Mouse (Mus musculus) left cerebral cortex, adult 9 months (tissue): Measurements from ENCODE around the gene Med12l.
A peak's percentile ranks its signal among the peaks of the same experiment; 100 is the strongest.

Experiments used
- DNase-seq, 2 experiments: peaks; one replicate each; pipeline ENCODE4 v3.0.0; 2022; ENCODE audit warnings: low spot score in 2 of 2

The Med12l gene

DNA sequence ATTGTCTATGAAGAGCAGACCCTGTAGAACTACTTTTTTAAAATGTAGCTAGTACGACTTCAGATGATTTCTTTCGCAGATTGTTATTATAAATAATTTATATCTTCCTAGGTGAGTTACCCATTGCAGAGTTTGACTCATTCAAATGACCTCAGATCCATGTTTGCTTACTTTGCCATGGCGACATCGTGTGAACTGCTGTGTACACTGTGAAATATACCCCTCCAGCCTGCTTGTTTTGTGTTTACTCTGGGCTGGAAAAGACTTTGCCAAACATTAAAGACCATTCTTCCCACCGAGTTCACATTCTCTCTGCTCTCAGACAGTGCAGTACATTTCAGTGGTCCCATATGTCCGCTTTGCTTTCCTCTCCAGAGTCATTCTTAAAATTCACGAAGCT is 310.5 kb downstream of the Med12l start:
- DNase-seq: no peak

DNA sequence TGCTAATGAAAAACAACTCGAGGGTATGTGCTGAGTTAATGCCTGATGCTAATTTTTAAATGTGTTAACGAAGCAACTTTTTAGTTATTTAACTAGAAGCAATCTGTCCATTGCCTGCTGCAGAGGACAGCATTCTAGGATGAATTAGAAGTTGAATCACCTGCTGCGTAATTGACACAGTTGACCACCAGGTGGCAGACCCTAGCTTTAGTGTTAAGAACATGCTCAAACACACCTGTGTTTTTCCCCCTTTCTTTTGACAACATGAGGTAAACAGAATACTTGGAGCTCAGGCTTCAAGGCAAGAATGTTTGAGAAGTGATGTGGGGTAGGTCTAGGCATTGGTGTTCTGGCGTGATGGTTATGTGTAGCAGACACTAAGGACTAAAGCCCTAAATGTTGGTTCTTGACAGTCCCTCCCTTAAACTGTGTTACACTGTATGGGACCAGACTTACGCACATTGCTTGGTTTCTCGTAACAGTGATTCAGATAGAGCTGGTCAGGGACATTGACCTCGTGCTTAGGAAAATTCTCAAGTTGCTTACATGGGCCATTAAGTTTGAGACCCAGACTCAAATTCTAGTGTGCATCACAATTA is 315.8 kb downstream of the Med12l start:
- DNase-seq: peak in 1 of 2 experiments; percentile 75

DNA sequence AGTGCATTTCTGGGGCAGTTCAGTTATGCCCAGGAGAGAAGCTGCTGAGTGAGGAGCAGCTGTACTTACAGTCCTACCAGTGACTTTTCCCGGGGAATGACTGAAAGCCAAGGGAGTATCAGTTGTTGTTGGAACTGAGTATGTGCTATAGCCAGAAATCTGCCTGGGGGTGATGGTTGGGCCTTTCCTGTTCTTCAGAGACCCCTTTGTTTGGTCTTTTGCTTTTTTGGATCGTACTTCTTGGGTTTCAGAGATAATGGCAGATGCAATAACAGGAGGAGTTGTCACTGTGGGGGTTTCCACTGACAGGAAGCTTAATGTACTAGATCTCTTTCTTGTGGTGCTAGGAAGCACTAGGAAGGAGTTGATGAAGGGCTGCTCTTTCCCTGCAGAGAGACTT is 322.9 kb downstream of the Med12l start:
- no peak for DNase-seq

DNA sequence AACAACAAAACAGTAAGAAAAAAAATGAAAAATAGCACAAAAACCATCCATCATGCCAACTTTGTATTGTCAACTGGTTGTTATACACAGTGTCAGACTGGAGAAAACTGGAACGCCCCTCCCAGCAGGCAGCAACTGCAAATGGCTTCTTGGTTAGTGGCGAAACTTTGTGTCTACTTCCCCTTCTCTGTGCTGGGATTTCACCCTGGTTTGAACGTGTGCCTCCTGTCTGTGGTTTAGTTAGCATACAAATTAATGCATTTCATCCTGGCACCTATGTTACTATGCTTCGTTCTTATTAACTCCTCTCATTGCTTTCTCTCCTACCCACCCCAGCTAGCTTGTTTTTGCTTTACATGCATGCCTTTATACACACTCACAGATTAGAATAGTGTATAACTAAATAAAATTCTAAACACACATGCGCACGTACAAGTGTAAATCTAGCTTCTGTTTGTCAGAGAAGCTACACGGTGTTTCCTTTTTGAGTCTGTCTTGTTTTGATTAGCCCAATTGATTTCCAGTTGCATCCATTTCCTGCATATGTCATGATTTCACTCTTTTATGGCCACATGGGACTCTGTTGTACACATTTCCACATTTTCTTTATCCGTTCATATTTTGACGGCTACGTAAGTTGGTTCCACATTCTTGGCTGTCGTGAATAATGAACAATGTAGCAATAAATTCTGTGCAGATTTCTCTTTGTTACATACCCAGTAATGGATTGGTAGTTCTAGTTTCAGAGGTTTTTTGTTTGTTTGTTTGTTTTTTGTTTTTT is 336.2 kb downstream of the Med12l start:
- no peak for DNase-seq

DNA sequence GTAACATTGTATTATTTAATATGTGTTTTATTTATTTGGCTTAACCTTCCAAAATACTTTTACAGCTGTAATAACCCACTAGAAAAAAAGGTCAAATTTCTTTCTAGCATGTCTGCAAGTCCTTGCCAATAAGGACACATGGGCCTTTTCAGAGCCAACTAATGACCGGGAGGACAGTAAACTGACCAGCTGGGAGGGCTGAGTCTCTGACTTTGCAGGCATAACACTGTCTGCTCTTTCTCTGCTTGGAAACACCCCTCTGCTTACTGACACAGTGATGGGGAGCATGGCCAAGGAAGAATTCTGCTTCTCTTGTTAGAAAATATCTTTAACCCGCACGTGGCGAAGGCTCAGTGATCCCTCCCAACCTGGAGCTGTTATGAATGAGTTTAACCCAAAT is 337.4 kb downstream of the Med12l start:
- DNase-seq: no peak

DNA sequence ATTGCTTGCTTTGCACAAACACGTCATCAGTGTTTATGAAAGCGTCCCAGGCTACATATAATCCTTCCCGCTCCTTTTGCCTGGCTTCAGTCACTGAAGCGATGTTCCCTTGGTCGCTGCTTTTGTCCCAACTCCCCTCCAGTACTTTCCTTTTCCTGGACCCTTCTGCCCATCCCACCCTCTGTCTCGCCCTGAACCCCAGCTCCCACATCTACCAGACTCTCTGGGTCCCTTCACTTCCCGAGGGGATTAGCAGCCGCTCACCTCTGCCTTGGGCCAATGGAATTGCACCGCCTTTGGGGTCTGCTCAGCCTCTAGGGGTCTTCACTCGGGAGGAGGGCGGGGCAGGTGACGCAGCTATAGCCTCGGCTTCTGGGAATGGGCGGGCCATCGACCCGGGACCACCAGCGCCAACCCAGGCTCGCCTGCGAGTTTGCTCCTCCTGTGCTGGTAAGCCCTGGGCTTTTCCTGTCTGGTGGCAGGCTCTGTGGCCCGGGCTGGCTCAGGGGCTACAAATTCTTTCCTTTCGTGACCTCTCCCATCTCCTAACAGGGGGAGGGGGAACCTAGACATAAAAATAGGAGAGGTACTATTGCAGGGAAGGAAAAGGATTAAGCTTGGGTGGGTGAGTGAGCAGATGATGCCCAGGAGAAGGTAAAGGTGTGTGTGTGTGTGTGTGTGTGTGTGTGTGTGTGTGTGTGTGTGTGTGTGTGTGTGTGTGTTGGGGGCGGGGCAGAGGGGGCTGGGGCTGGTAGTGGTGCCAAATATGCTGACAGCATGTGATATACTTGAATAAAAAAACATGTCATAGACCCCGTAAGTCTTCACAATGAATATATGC is 338.7 kb downstream of the Med12l start, which contains the start of gene Igsf10:
Gene Igsf10 (minus strand): TSS at position 330 of the 841 bp plus-strand sequence.
- DNase-seq: peak in 1 of 2 experiments; percentile 13

DNA sequence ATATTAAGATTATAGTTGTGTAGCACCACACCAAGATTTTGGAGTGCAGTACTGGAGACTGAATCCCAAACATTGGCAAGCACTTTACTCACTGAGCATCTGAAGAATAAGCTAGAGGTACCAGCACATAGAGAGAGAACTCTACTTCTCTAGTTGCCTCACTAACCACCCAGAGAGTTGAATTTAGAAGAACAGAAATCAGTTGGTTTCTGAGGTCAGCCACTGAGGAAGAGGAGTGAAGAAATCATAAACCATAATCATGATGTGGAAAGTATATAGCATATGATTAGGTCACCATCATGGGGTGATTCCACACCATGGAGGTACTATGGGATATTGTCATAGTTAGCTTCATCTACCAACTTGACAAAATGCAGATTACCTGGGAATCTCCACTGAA is 346.1 kb downstream of the Med12l start:
- DNase-seq: no peak

DNA sequence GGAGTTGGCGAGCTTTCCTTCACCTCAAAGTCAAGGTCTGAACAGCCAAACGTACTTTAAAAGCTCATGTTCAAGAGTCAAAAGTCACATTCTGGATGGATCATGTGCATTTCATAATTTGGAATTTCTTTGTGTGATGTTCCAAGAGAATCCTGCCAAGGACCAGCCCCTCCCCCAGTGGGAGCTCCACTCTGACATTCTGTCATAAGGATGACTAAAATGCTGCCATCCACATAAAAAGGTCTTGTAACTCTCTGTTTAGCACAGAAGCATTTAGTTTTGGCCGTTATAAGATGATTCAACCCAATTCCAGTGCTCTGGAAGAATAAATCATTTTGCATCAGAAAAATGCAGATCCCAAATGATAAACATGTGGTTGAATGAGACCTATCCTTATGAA is 348.5 kb downstream of the Med12l start:
- no peak for DNase-seq

DNA sequence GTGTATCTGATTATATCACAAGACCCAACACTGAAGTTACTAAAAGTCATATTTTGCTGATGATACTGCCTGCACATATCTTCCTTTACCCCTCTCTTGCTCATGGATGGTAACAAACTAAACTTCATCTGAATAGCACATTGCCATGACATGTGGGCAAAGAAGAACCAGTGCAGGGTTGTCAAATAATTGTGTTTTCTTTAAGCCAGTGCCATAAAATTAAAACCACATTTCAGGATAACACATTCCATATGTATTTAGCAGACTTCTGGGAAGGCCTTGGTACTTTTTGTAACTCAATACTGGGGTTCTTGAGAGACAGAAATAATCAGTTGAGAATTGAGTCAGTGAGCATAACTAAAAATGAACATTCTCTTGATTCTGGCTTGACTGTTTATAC is 354.5 kb downstream of the Med12l start:
- DNase-seq: no peak

DNA sequence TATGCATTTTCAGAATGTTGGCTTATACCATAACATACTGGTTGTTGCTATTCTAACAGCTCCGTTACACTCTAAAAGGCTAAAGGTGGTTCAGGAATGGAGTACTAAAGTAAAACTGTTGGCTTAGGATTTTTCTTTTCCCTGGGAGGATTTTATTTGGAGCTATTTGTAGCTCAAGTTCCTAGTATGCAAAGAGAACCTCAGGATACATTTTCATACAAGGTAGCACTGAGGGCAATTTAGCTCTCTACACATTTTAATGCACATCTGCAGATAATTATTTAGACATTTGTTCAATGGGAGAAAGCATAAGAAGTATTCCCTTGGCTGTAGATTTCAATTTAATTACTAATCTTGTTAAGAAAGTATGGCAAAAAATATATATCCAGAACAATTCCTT is 356.3 kb downstream of the Med12l start:
- no peak for DNase-seq
